Mouse (Mus musculus) liver, embryonic 14.5 days (tissue): ENCODE results near the gene Acin1.

Experiments
- CTCF ChIP-seq: IDR thresholded peaks from 2 replicates; pipeline ENCODE4 v1.5.1; 2016; ENCODE audit warnings: antibody characterized with exemption, low read depth, control low read depth
- EP300 ChIP-seq: IDR thresholded peaks from 2 replicates; pipeline ENCODE4 v1.6.1; 2016; ENCODE audit warnings: antibody characterized with exemption, low read depth

GRCm38 (mm10) chr14:54616226-54616825, 70.4 kb downstream of the Acin1 start:
- TF ChIP-seq CTCF, result no peak
- TF ChIP-seq EP300, result no peak
